Mouse (Mus musculus) liver, embryonic 18 days (tissue): ENCODE data around the gene Bud13. TPM values are rescaled to one million over a fixed set of nuclear protein-coding genes. Genes with fewer than 3 reads are reported as not detected.

Experiments used
- polyA plus RNA-seq: library from polyadenylated mRNA; depleted of rRNA; stranded (reverse); fragments of >200 nt; gene quantifications from 2 replicates; pipeline ENCODE4 v1.2.3, GENCODE M21; 2012; rRNA removed

Gene Bud13
- polyA plus RNA-seq = 4.0 and 4.5 TPM in 2 replicates

DNA sequence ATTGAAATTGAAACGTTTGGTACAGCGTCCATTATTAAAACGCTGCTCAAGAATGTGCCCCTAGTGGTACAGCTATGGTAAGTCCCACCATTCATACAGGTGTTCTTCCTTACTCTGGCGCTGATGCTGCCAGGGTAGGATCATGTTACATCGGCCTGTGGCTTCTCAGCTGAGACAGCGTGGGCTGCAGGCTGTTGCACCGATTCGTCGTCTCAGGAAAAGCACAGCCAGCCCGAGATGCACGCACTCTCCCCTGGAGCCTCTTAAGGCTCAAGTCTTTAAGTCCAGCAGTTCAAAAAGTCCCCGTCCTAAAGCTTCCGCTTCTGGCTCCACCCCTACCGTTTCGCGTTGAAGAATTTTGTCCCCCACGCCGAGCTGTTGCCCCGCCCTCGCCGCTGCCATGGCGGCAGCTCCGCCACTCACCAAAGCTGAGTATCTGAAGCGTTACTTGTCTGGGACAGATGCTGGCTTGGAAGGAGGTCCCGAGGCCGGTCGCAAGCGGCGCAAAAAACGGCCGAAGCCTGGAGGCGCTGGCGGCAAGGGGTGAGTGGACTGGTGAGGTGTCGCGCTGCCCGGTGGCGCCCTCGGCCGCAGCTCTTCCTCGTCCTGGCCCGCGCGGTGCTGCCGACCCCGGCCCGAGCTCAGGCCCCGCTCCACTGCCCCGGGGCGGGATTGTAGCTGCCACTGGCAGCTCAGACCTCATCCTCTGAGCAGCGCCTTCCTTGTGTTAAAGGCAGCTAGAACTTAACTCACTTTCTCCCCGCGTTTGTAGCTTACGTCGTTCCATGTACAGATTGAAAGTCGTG, at the start of gene Bud13:
TSS of gene Bud13 (plus strand) at position 378 of the 806 bp plus-strand sequence.

GRCm38 (mm10) chr9:46235596-46235648, 47.4 kb upstream of the Bud13 start, which contains the start of gene Apoc3:
TSS of gene Apoc3 (minus strand) at chr9:46235636.

GRCm38 (mm10) chr9:46240526-46241153, 42.2 kb upstream of the Bud13 start, which contains the start of gene Apoa4:
TSS of gene Apoa4 (plus strand) at chr9:46240696.

GRCm38 (mm10) chr9:46268343-46268873, 14.4 kb upstream of the Bud13 start, which contains the start of gene Apoa5:
TSS of gene Apoa5 (plus strand) at chr9:46268633.

DNA sequence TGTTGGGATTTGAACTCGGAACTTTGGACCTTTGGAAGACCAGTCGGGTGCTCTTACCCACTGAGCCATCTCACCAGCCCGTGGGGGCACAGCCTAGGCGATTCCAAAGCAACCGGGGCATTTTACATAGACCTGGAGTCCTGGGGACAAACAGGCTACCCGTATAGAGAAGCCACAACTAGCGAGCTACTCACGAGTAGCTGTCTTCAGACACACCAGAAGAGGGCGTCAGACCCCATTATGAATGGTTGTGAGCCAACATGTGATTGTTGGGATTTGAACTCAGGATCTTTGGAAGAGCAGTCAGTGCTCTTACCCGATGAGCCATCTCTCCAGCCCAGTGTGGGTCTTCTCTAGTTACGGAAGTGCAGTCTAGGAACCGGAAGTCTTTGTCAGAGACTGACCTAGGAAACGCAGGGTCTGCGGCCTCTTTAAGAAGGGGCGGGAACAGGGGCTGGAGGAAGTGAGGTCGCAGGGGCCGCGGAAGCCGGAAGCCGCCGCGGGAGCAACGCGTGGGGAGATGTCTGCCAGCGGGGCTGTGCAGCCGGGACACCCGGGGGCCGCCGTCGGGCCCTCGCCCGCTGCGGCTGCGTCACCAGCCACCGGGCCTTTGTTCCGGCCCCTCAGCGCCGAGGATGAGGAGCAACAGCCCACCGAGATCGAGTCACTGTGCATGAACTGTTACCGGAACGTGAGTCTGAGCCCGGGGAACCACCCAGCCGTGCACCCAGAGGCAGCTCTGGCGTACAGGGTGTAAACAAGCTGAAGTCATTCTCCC, 9.9 kb upstream of the Bud13 start, which contains the start of gene Zpr1:
TSS of gene Zpr1 (plus strand) at position 388 of the 778 bp plus-strand sequence.

DNA sequence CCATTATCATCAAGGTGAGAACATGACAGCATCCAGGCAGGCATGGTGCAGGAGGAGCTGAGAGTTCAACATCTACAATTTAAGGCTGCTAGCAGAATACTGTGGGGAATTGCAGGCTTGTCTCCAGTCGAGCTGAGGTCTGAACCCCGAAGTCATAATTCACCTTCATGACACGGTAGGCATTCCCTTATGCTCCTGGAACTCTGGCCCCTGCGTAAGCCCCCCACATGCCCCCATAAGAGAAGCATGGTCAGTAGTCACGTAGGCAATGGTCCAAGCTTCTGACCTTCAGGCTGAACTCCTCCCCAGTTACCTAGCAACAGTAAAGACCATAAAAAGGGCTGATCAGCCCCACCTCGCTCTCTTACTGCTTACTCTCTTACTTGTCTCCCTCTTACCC, 37.1 kb downstream of the Bud13 start, which contains the start of gene 4931429L15Rik:
TSS of gene 4931429L15Rik (minus strand) at position 101 of the 400 bp plus-strand sequence.

Other genes starting within 250 kb of the Bud13 start
- gene Apoa1, start 54.4 kb upstream of the Bud13 start, polyA plus RNA-seq = 7,361 and 8,452 TPM in 2 replicates
- 93.8 and 124 TPM in 2 replicates for gene Apoc3, start 47.4 kb upstream of the Bud13 start, polyA plus RNA-seq
- gene Apoa4, start 42.3 kb upstream of the Bud13 start, polyA plus RNA-seq = 4.2 and 21.2 TPM in 2 replicates
- gene Apoa5, start 14.4 kb upstream of the Bud13 start, polyA plus RNA-seq = 38.7 and 48.7 TPM in 2 replicates
- gene Zpr1, start 9.9 kb upstream of the Bud13 start, polyA plus RNA-seq = 15.8 and 16.7 TPM in 2 replicates
- not detected in 2 replicates for gene 4931429L15Rik, start 37.0 kb downstream of the Bud13 start, polyA plus RNA-seq